Mouse (Mus musculus) lung, postnatal 0 days (tissue): ENCODE measurements at regions not wholly inside any gene's neighbourhood (a gene's known extent, or its start where the extent isn't known, plus 50 kb on each side); places are given as distances from the start of the nearest gene placed in this dataset.

Experiments
- ATAC-seq: fragments of 200-750 bp; cut with Nextera tagmentation; 2 replicates; pipeline ENCODE4 v1.8.0; 2017; ENCODE audit warnings: moderate library complexity
- DNase-seq: peaks from one replicate; pipeline ENCODE4 v3.0.0-alpha.2; 2016; ENCODE audit warnings: low spot score
- H3K27ac ChIP-seq: fragments of 300-500 bp; sonication (generic); 2 replicates; pipeline ENCODE4 v1.5.1; 2014; ENCODE audit warnings: antibody characterized with exemption, mild to moderate bottlenecking, low read length, mixed read lengths
- H3K27me3 ChIP-seq: fragments of 300-500 bp; sonication (generic); replicated peaks from 2 replicates; pipeline ENCODE4 v1.6.1; 2014; ENCODE audit warnings: low read length, mixed read lengths; ENCODE audit not compliant: insufficient read depth
- H3K36me3 ChIP-seq: fragments of 300-500 bp; sonication (generic); 2 replicates; pipeline ENCODE4 v1.6.1; 2014; ENCODE audit warnings: low read length, mixed read lengths; ENCODE audit not compliant: insufficient read depth
- H3K4me1 ChIP-seq: fragments of 300-500 bp; sonication (generic); 2 replicates; pipeline ENCODE4 v1.6.1; 2014; ENCODE audit warnings: antibody characterized with exemption, low read depth, low read length, mixed read lengths; ENCODE audit not compliant: insufficient read depth
- H3K4me2 ChIP-seq: fragments of 300-500 bp; sonication (generic); replicated peaks from 2 replicates; pipeline ENCODE4 v1.6.1; 2014; ENCODE audit warnings: low read depth, mild to moderate bottlenecking, low read length, moderate library complexity, mixed read lengths
- H3K4me3 ChIP-seq: fragments of 300-500 bp; sonication (generic); 2 replicates; pipeline ENCODE4 v1.5.1; 2014; ENCODE audit warnings: low read depth, low read length
- H3K9ac ChIP-seq: fragments of 300-500 bp; sonication (generic); replicated peaks from 2 replicates; pipeline ENCODE4 v1.6.1; 2014; ENCODE audit warnings: low read depth, mild to moderate bottlenecking
- H3K9me3 ChIP-seq: fragments of 300-500 bp; sonication (generic); 2 replicates; pipeline ENCODE4 v1.6.1; 2016; ENCODE audit warnings: low read length, mixed read lengths
- CTCF ChIP-seq: IDR thresholded peaks from 2 replicates; pipeline ENCODE4 v1.5.1; 2016; ENCODE audit warnings: antibody characterized with exemption, mild to moderate bottlenecking
- EP300 ChIP-seq: IDR thresholded peaks from 2 replicates; pipeline ENCODE4 v1.6.1; 2016; ENCODE audit warnings: antibody characterized with exemption, mild to moderate bottlenecking, control low read depth
- WGBS: fragments of 180-500 bp; shearing (Covaris S2); extraction: QIAGEN DNeasy Blood & Tissue Kit; methylation state at CpG from one replicate; pipeline ENCODE4 v1.1.7; 2014; 5-methylcytosine and 5-hydroxymethylcytosine counted together

DNA sequence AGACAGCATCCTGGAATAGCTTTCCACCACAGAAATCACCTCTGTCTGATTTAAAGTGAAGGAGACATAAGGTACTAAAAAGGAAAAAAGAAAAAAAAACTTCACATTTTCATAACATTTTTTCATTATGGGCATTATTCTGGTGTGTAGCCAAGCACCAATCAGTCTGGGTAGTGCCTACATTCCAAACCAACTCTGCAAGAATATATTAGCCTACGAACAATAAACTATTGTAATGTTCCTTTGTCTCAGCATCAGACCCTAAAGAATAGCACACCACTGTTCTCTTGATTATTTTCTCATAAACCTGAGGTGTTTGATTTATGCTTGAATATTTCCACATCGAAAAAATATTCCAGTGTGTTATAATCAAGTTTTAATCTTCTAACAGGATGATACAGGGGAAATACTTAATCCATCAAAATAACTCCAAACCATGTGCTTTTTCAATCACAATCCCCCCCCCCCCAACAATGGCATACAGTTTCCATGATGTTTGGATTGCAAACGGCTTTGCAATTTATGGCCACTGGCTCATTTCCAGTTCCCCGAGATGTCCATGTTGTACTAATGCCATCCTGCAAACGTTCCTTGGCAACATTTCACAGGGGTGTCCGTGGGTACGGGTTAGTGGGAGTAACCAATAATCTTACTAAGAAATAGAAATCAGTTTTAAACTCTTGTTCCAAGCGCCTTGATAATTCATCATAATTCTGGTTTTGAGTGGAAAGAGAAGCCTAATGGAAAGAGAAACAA lies 275.1 kb upstream of the Tbx18 start:
- no peaks in the 10 kb centered on the region for H3K36me3 ChIP-seq
- WGBS: 71% methylated on average over 8 of the region's 8 CpGs

DNA sequence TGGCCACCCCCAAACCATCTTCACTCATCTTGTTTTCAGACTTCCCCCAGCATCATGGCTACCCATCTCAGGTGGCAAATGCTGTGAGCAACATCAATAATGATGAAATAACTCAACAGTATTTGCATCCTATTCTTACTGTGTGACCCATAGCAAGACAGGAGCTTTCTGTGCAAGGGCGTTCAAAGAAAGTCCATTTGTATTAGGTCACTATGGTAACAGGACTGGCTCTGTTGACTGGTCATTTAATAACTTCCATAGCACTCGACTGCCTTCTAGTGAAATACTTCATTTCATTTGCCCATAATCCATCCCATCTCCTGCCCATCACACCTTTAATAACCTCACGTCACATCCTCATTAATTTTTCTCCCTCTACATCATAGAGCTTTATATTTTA lies 292.7 kb upstream of the Tbx18 start:
- ATAC-seq (no peak), DNase-seq (no peak)
- Histone ChIP-seq H3K4me3 (no peak overlapping the region), H3K27me3 (no peaks in the 10 kb centered on the region), H3K27ac (no peak overlapping the region), H3K4me2 (no peak overlapping the region), H3K9ac (no peak overlapping the region), H3K9me3 (no peaks in the 10 kb centered on the region), H3K36me3 (no peaks in the 10 kb centered on the region), H3K4me1 (no peaks in the 10 kb centered on the region)
- TF ChIP-seq CTCF (no peak), EP300 (no peak)
- WGBS: 63% methylated on average over 3 of the region's 3 CpGs

More for the DNA sequence above, 275.1 kb upstream of the Tbx18 start:
- Histone ChIP-seq H3K4me1 (no peaks in the 10 kb centered on the region), H3K9ac (no peak overlapping the region), H3K4me2 (no peak overlapping the region), H3K4me3 (no peak overlapping the region), H3K27me3 (no peaks in the 10 kb centered on the region), H3K9me3 (no peaks in the 10 kb centered on the region), H3K27ac (no peak overlapping the region)
- TF ChIP-seq CTCF (no peak), EP300 (no peak)
- DNase-seq (no peak), ATAC-seq (no peak)

DNA sequence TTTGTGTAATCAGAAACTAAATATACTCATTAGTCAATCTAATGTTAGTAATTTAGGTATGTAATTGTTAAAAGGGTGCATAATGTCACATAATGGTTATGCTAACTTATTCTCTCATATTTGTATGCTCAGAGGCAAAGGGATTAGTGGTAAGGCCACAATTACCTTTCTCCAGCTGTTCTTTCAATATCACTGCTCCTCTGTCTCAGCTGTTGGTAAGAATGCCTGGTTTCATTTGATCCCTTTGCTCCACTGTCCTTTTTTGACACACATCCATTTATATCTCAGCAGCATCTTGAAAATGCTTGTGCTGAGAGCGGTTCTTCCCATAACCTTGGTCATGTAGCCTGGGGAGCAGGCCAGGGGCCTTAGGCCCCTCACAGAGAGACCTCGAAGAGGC lies 294.9 kb upstream of the Tbx18 start:
- Histone ChIP-seq H3K27ac (no peak overlapping the region), H3K36me3 (no peaks in the 10 kb centered on the region), H3K4me2 (no peak overlapping the region), H3K9me3 (no peaks in the 10 kb centered on the region), H3K4me1 (no peaks in the 10 kb centered on the region), H3K27me3 (no peaks in the 10 kb centered on the region), H3K9ac (no peak overlapping the region), H3K4me3 (no peak overlapping the region)
- TF ChIP-seq CTCF (no peak), EP300 (no peak)
- ATAC-seq (no peak), DNase-seq (no peak)
- WGBS: 53% methylated on average over 2 of the region's 2 CpGs

DNA sequence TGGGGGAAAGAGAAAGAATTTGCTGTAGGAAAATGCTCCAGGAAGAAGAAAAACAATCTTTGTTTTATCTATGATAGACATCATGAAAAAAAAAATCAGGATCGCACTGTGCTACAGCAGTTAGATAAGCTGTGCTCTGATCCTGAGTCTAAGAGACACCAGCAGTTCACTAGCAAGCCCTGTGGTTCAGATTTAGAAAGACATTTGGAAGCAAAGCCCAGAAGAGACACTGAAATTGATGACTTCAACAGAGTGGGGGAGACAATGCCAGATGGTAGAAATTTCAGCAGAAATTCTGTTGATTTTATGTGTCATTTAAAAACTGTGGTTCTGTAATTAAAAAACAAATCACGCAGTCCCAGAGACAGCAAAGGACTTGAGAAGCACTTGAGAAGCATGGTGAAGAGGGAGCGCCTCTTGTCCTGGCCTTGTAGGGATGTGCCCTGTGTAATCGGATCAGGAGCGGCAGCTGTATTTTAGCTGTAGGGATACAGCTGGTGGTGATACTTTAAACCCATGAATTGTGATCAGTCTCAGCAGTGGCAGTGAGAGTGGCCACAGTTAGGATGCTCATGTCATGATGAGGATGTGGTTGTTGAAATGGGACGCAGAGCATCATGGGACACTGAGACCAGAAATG lies 296.4 kb upstream of the Nt5e start:
- H3K27ac ChIP-seq: no peak overlapping the region
- WGBS: 80% methylated on average over 6 of the region's 6 CpGs
- H3K4me3 ChIP-seq: no peak overlapping the region
- DNase-seq (no peak), ATAC-seq (no peak)
- H3K9ac ChIP-seq: no peak overlapping the region
- no peaks in the 10 kb centered on the region for H3K27me3 ChIP-seq
- no peak overlapping the region for H3K4me2 ChIP-seq
- TF ChIP-seq CTCF: no peak
- no peak for TF ChIP-seq EP300
- no peaks in the 10 kb centered on the region for H3K4me1 ChIP-seq
- no peaks in the 10 kb centered on the region for H3K9me3 ChIP-seq
- H3K36me3 ChIP-seq: no peaks in the 10 kb centered on the region

DNA sequence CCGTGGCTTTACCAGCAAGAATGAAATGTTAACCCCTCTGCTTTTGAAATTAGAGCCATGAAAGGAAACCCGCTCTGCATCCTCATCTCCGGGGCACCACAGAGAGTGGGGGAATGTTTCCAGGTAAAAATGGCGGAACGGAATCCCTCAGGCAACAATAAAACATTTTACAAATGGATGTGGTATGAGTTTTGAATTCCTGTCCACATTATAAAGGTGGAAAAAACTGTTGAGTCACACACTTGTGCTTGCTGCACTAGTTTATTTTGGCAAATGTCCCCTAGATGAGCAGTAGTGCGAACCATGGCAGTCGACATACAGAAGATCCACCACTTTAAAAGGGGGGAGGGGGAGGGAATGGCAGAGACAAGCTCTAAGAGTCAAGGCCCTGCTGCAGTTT lies 289.4 kb upstream of the Nt5e start:
- H3K27me3 ChIP-seq: no peaks in the 10 kb centered on the region
- no peak overlapping the region for H3K4me3 ChIP-seq
- no peaks in the 10 kb centered on the region for H3K36me3 ChIP-seq
- TF ChIP-seq CTCF (no peak), EP300 (no peak)
- no peak overlapping the region for H3K9ac ChIP-seq
- H3K4me2 ChIP-seq: no peak overlapping the region
- no peak overlapping the region for H3K27ac ChIP-seq
- no peak for DNase-seq
- ATAC-seq: no peak
- no peaks in the 10 kb centered on the region for H3K9me3 ChIP-seq
- no peaks in the 10 kb centered on the region for H3K4me1 ChIP-seq
- WGBS: 84% methylated on average over 7 of the region's 7 CpGs

DNA sequence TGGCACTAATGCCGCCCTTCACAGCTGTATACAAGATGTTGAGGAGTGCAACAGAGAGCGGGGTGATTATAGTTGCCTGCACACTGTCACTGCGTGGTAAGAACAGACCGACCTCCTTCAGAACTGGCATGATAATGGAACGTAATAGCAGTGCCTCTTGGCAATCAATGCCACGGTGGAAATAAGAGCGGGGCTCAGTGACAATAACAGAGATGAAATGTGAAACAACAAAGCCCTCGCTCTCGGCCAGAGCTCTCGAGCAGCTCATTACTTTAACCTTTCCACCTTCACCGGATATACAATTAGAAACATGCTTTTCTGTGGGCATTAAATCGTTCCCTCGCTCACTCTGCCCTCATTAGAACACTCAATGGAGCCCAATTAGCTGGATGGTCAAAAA lies 277.7 kb upstream of the Nt5e start:
- Histone ChIP-seq H3K27ac (no peak overlapping the region), H3K4me3 (no peak overlapping the region), H3K9ac (no peak overlapping the region), H3K9me3 (no peaks in the 10 kb centered on the region), H3K4me1 (no peaks in the 10 kb centered on the region), H3K36me3 (no peaks in the 10 kb centered on the region), H3K4me2 (no peak overlapping the region), H3K27me3 (no peaks in the 10 kb centered on the region)
- DNase-seq (no peak), ATAC-seq (no peak)
- TF ChIP-seq CTCF (no peak), EP300 (no peak)
- WGBS: 62% methylated on average over 13 of the region's 13 CpGs
